Mouse (Mus musculus) CD4-positive, CD25-positive, alpha-beta regulatory T cell, adult 4 months (primary cell): Measurements from ENCODE around the gene Celf5. TPM values are rescaled to one million over a fixed set of nuclear protein-coding genes. Genes with fewer than 3 reads are reported as not detected.

Experiments used
- ATAC-seq: one replicate; pipeline ENCODE4 v1.8.0; 2017
- polyA plus RNA-seq, 2 experiments: library from polyadenylated mRNA; unstranded; fragments of 100-300 nt; shearing (Covaris generic); gene quantifications; one replicate each; pipeline ENCODE4 v1.2.1; 2017

Celf5 gene
- polyA plus RNA-seq = 1 to 10 TPM in 1 of 2 experiments, under 1 TPM in 1; 0.53 to 1.1 TPM

- peak; percentile 76 for ATAC-seq
These were observed at the start of gene Celf5 for GRCm38 (mm10) chr10:81482533-81482889. Celf5 (minus strand) TSS chr10:81482709.

GRCm38 (mm10) chr10:81526779-81527178 lies 44.3 kb upstream of the Celf5 start:
- peak; percentile 71 for ATAC-seq

GRCm38 (mm10) chr10:81525017-81525694 lies 42.6 kb upstream of the Celf5 start:
- no peak for ATAC-seq

GRCm38 (mm10) chr10:81524051-81524605 lies 41.6 kb upstream of the Celf5 start, which contains the start of gene Gna15:
Gna15 (minus strand) TSS chr10:81524225.
- peak; percentile 52 for ATAC-seq

- peak; percentile 23 for ATAC-seq
These were observed 41.1 kb upstream of the Celf5 start for GRCm38 (mm10) chr10:81523570-81523969.

- ATAC-seq = no peak
These were observed 40.6 kb upstream of the Celf5 start for GRCm38 (mm10) chr10:81523142-81523541.

- ATAC-seq = no peak
These were observed 37.5 kb upstream of the Celf5 start for GRCm38 (mm10) chr10:81519978-81520365.

GRCm38 (mm10) chr10:81519227-81519977 lies 36.9 kb upstream of the Celf5 start:
- no peak for ATAC-seq

GRCm38 (mm10) chr10:81518546-81518945 lies 36.0 kb upstream of the Celf5 start:
- peak; percentile 93 for ATAC-seq

- ATAC-seq = no peak
These were observed 34.7 kb upstream of the Celf5 start for GRCm38 (mm10) chr10:81517227-81517626.

- no peak for ATAC-seq
These were observed 31.3 kb upstream of the Celf5 start for GRCm38 (mm10) chr10:81513798-81514197.

GRCm38 (mm10) chr10:81510246-81510810 lies 27.8 kb upstream of the Celf5 start:
- peak; percentile 81 for ATAC-seq

GRCm38 (mm10) chr10:81507691-81508489 lies 25.4 kb upstream of the Celf5 start:
- peak; percentile 76 for ATAC-seq

GRCm38 (mm10) chr10:81507095-81507494 lies 24.6 kb upstream of the Celf5 start:
- no peak for ATAC-seq

- ATAC-seq = no peak
These were observed 22.6 kb upstream of the Celf5 start for GRCm38 (mm10) chr10:81505016-81505664.

- ATAC-seq = peak; percentile 42
These were observed 20.1 kb upstream of the Celf5 start for GRCm38 (mm10) chr10:81502658-81503057.

- no peak for ATAC-seq
These were observed 19.4 kb upstream of the Celf5 start for GRCm38 (mm10) chr10:81501863-81502262.

- ATAC-seq = no peak
These were observed 17.5 kb upstream of the Celf5 start, which contains the start of gene S1pr4 for GRCm38 (mm10) chr10:81500032-81500431. S1pr4 (minus strand) TSS chr10:81500132.

- peak; percentile 56 for ATAC-seq
These were observed 16.9 kb upstream of the Celf5 start for GRCm38 (mm10) chr10:81499250-81499901.

- no peak for ATAC-seq
These were observed 16.1 kb upstream of the Celf5 start for GRCm38 (mm10) chr10:81498316-81499249.
